Mouse (Mus musculus) bone marrow macrophage, adult 2 months (primary cell): Measurements from ENCODE around the gene 1700023F06Rik. TPM values are rescaled to one million over a fixed set of nuclear protein-coding genes. Genes with fewer than 3 reads are reported as not detected.
A peak's percentile ranks its signal among the peaks of the same experiment; 100 is the strongest.

Experiments
- H3K27ac ChIP-seq: 2 replicates; pipeline ENCODE4 v1.5.1; 2012; ENCODE audit warnings: low read depth, low read length; ENCODE audit not compliant: insufficient read depth
- H3K4me1 ChIP-seq: 2 replicates; pipeline ENCODE4 v1.6.1; 2012; ENCODE audit warnings: low read length; ENCODE audit not compliant: control insufficient read depth, insufficient read depth
- H3K4me3 ChIP-seq: 2 replicates; pipeline ENCODE4 v1.5.1; 2012; ENCODE audit warnings: mild to moderate bottlenecking, low read length, moderate library complexity; ENCODE audit not compliant: insufficient read depth
- CTCF ChIP-seq: IDR thresholded peaks from 2 replicates; pipeline ENCODE4 v1.5.1; 2012; ENCODE audit warnings: low read depth, mild to moderate bottlenecking, low read length, moderate library complexity
- POLR2A ChIP-seq: IDR thresholded peaks from 2 replicates; pipeline ENCODE4 v1.6.1; 2012; ENCODE audit warnings: mild to moderate bottlenecking, low read depth, low read length, borderline replicate concordance
- polyA plus RNA-seq: library from polyadenylated mRNA; stranded (reverse); fragments of >200 nt; gene quantifications from 2 replicates; pipeline ENCODE4 v1.2.4, GENCODE M21; 2012; ENCODE audit not compliant: missing spikeins, insufficient read depth, insufficient read length

Gene 1700023F06Rik
- polyA plus RNA-seq, 1 experiment, result not detected

- no peak overlapping the region for H3K4me3 ChIP-seq
- H3K4me1 ChIP-seq, result peaks cover 27% of the 10 kb centered on the region
- no peak overlapping the region for H3K27ac ChIP-seq
- TF ChIP-seq POLR2A (no peak), CTCF (no peak)
Measured at GRCm38 (mm10) chr11:103169664-103170063, 38.7 kb downstream of the 1700023F06Rik start.

- Histone ChIP-seq H3K4me1 (peaks cover 19% of the 10 kb centered on the region), H3K27ac (no peak overlapping the region), H3K4me3 (no peak overlapping the region)
- TF ChIP-seq CTCF (peak; percentile 73), POLR2A (no peak)
Measured at GRCm38 (mm10) chr11:103168690-103169390, 39.5 kb downstream of the 1700023F06Rik start.

- Histone ChIP-seq H3K4me3 (no peak overlapping the region), H3K4me1 (peaks cover 5% of the 10 kb centered on the region; the same call in 1 of the 2 replicates), H3K27ac (no peak overlapping the region)
- TF ChIP-seq CTCF, result no peak
Measured at GRCm38 (mm10) chr11:103164391-103164790, 44.0 kb downstream of the 1700023F06Rik start.

GRCm38 (mm10) chr11:103162132-103162531, 46.2 kb downstream of the 1700023F06Rik start:
- Histone ChIP-seq H3K27ac (no peak overlapping the region), H3K4me1 (peaks cover 11% of the 10 kb centered on the region), H3K4me3 (no peak overlapping the region)
- TF ChIP-seq POLR2A (no peak), CTCF (no peak)

GRCm38 (mm10) chr11:103161449-103161848, 46.9 kb downstream of the 1700023F06Rik start:
- H3K27ac ChIP-seq, result no peak overlapping the region
- no peak overlapping the region for H3K4me3 ChIP-seq
- peaks cover 11% of the 10 kb centered on the region for H3K4me1 ChIP-seq
- TF ChIP-seq CTCF (no peak), POLR2A (no peak)

- H3K4me1 ChIP-seq, result peaks cover 11% of the 10 kb centered on the region
- no peak overlapping the region for H3K4me3 ChIP-seq
- no peak overlapping the region for H3K27ac ChIP-seq
- no peak for TF ChIP-seq POLR2A
Measured at GRCm38 (mm10) chr11:103160738-103161137, 47.6 kb downstream of the 1700023F06Rik start.

GRCm38 (mm10) chr11:103158621-103159478, 49.5 kb downstream of the 1700023F06Rik start:
- peaks cover 11% of the 10 kb centered on the region for H3K4me1 ChIP-seq
- H3K4me3 ChIP-seq, result peak overlapping the region; percentile 40
- TF ChIP-seq POLR2A (no peak), CTCF (peak; percentile 76)
- H3K27ac ChIP-seq, result no peak overlapping the region; the same call in 1 of the 2 replicates

- TF ChIP-seq CTCF, result no peak
- TF ChIP-seq POLR2A, result no peak
- peaks cover 50% of the 10 kb centered on the region for H3K4me1 ChIP-seq
- H3K27ac ChIP-seq, result no peak overlapping the region
- no peak overlapping the region for H3K4me3 ChIP-seq
Measured at GRCm38 (mm10) chr11:103149771-103150170, 58.6 kb downstream of the 1700023F06Rik start.

Other genes starting within 250 kb of the 1700023F06Rik start
- 69.2 and 82.6 TPM in 2 replicates for gene Nmt1, start 180.4 kb downstream of the 1700023F06Rik start, polyA plus RNA-seq
- gene Dcakd, start 180.2 kb downstream of the 1700023F06Rik start, polyA plus RNA-seq, result 40.9 and 43.2 TPM in 2 replicates
- gene Plcd3, start 106.9 kb downstream of the 1700023F06Rik start, polyA plus RNA-seq, result 1.7 and 2.3 TPM in 2 replicates
- 27.4 and 30.4 TPM in 2 replicates for gene Acbd4, start 106.9 kb downstream of the 1700023F06Rik start, polyA plus RNA-seq
- 43.7 and 44.3 TPM in 2 replicates for gene Hexim1, start 92.3 kb downstream of the 1700023F06Rik start, polyA plus RNA-seq
- 3.1 and 3.6 TPM in 2 replicates for gene Hexim2, start 76.1 kb downstream of the 1700023F06Rik start, polyA plus RNA-seq
- 216 and 241 TPM in 2 replicates for gene Fmnl1, start 37.5 kb downstream of the 1700023F06Rik start, polyA plus RNA-seq
- gene Spata32, start 9.9 kb upstream of the 1700023F06Rik start, polyA plus RNA-seq, result not detected in 2 replicates
- gene Map3k14, start 58.9 kb upstream of the 1700023F06Rik start, polyA plus RNA-seq, result 17.9 and 18.7 TPM in 2 replicates
- 23.8 and 24.6 TPM in 2 replicates for gene Arhgap27, start 155.1 kb upstream of the 1700023F06Rik start, polyA plus RNA-seq
- gene Plekhm1, start 204.1 kb upstream of the 1700023F06Rik start, polyA plus RNA-seq, result 65.5 and 75.0 TPM in 2 replicates